Mouse (Mus musculus) ES-Bruce4 (cell line): ENCODE results near the gene Nrxn1.

Experiments used
- CTCF ChIP-seq: IDR thresholded peaks from one replicate; pipeline ENCODE4 v1.8.1; 2011; ENCODE audit warnings: low read depth, low read length
- EP300 ChIP-seq: IDR thresholded peaks from 2 replicates; pipeline ENCODE4 v1.6.1; 2011; ENCODE audit warnings: low read depth, low read length; ENCODE audit not compliant: insufficient read depth
- POLR2A ChIP-seq: IDR thresholded peaks from one replicate; pipeline ENCODE4 v1.8.1; 2011; ENCODE audit warnings: low read length; ENCODE audit not compliant: insufficient read depth

DNA sequence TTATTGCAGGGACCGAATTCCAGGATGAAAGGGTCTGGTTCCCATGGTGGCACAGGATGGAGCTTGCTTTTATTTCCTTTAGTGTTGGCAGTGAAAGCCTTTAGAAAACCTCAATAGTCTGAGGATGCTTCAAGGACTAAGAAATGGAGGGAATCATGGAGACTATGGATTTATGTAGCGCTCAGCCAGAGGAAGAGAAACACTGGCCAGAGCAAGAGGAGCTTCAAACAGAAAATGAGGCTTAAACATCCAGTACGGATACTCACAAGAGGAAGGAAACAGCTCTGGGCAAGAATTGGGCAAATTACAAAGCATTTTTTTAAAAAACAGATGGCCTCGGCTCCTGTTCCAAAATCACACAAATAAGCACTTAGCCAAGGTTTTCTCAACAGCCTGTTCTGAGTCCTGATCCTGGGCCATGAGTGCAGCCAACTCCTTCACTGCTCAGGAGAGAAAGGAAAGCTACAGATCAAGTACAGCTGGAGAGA is 93.2 kb downstream of the Nrxn1 start:
- TF ChIP-seq CTCF (no peak), EP300 (no peak), POLR2A (no peak)
